Mouse (Mus musculus) kidney, postnatal 25 days (tissue): ENCODE data around the gene Ncoa4.
"Not testable (repeated sequence)": the region's sequence is repeated elsewhere in the genome, so short reads cannot be mapped to it uniquely, and the experiment has no call there.

ENCODE experiments used
- DNase-seq, 2 experiments: peaks; one replicate each; pipeline ENCODE4 v3.0.0; 2021; ENCODE audit warnings: mixed read lengths in 2 of 2

The Ncoa4 gene

GRCm38 (mm10) chr14:32159690-32160246 lies at the start of gene Ncoa4:
Gene Ncoa4 (plus strand): TSS chr14:32159865.
- peak; percentile 98 to 99 for DNase-seq

- not testable (repeated sequence) for DNase-seq
Observed at GRCm38 (mm10) chr14:32112124-32112523, 47.5 kb upstream of the Ncoa4 start.

GRCm38 (mm10) chr14:32120940-32121919 lies 38.4 kb upstream of the Ncoa4 start:
- peak in 1 of 2 experiments; percentile 33 for DNase-seq

- DNase-seq = peak; percentile 53 to 65
Observed at GRCm38 (mm10) chr14:32121920-32122315, 37.7 kb upstream of the Ncoa4 start.

- DNase-seq = peak in 1 of 2 experiments; percentile 8
Observed at GRCm38 (mm10) chr14:32124261-32124660, 35.4 kb upstream of the Ncoa4 start.

- not testable (repeated sequence) for DNase-seq
Observed at GRCm38 (mm10) chr14:32125256-32125655, 34.4 kb upstream of the Ncoa4 start.

- peak in 1 of 2 experiments; percentile 19 for DNase-seq
Observed at GRCm38 (mm10) chr14:32128409-32128808, 31.3 kb upstream of the Ncoa4 start.

- DNase-seq = no peak
Observed at GRCm38 (mm10) chr14:32131836-32132235, 27.8 kb upstream of the Ncoa4 start.

- no peak for DNase-seq
Observed at GRCm38 (mm10) chr14:32134293-32134692, 25.4 kb upstream of the Ncoa4 start.

- DNase-seq = not testable (repeated sequence)
Observed at GRCm38 (mm10) chr14:32136467-32136866, 23.2 kb upstream of the Ncoa4 start.

- no peak for DNase-seq
Observed at GRCm38 (mm10) chr14:32140359-32140965, 19.2 kb upstream of the Ncoa4 start.

- no peak for DNase-seq
Observed at GRCm38 (mm10) chr14:32141723-32142122, 17.9 kb upstream of the Ncoa4 start, which contains the start of gene Msmb. Gene Msmb (plus strand): TSS chr14:32142023.

GRCm38 (mm10) chr14:32144734-32145133 lies 14.9 kb upstream of the Ncoa4 start:
- no peak for DNase-seq

- no peak for DNase-seq
Observed at GRCm38 (mm10) chr14:32145401-32145800, 14.3 kb upstream of the Ncoa4 start.

GRCm38 (mm10) chr14:32145809-32146511 lies 13.7 kb upstream of the Ncoa4 start:
- DNase-seq = no peak

- no peak for DNase-seq
Observed at GRCm38 (mm10) chr14:32146578-32146977, 13.1 kb upstream of the Ncoa4 start.

GRCm38 (mm10) chr14:32150872-32151271 lies 8.8 kb upstream of the Ncoa4 start:
- no peak for DNase-seq

GRCm38 (mm10) chr14:32152243-32152965 lies 7.3 kb upstream of the Ncoa4 start:
- peak in 1 of 2 experiments; percentile 13 for DNase-seq

- DNase-seq = no peak
Observed at GRCm38 (mm10) chr14:32153156-32153555, 6.5 kb upstream of the Ncoa4 start.

- no peak for DNase-seq
Observed at GRCm38 (mm10) chr14:32154758-32155157, 4.9 kb upstream of the Ncoa4 start.

- DNase-seq = peak; percentile 17 to 57
Observed at GRCm38 (mm10) chr14:32159150-32159670, 455 bp upstream of the Ncoa4 start.

- no peak for DNase-seq
Observed at GRCm38 (mm10) chr14:32160563-32160962, 898 bp downstream of the Ncoa4 start.
